Comparison of ENCODE assay signal across 26 mouse cellular contexts in the genomic region with DNA sequence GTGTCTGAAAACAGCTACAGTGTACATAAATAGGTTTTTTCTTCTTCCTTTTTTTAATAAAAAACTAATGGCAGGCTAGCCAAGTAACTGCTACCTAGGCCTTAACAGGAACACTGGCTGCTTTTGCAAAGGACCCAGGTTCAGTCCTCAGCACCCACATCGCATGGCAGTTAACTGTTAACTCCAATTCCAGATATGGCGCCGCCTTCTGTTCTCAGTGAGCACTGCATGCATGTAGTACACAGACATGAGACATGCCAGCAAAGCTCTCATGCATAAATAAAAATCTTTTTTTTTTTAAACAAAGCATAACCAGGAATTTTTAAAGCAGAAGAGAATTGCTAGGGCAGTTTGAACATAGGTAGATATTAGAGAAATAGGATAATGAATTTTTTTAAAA. TPM values are rescaled to one million over a fixed set of nuclear protein-coding genes. Genes with fewer than 3 reads are reported as not detected.
DNase-seq lines count a peak whose midpoint lies in the region; ATAC-seq and TF ChIP-seq lines count a peak whose summit lies in the region.
"Had no signal": no experiment of that assay in that cellular context is flagged by ENCODE, and none has a peak within 500 bp of the region (broad histone marks: within the 10 kb centered on the region; RNA-seq: fewer than 3 reads in every experiment).

No protein-coding gene starts in this region.

- H3K27me3 ChIP-seq in kidney, adult 2 months (replicated peaks; ENCODE audit: control insufficient read depth, insufficient read depth, low read length), result no peaks in the 10 kb centered on the region
- H3K27me3 ChIP-seq in liver, postnatal 0 days (ENCODE audit: insufficient read depth, low read length), result no peaks in the 10 kb centered on the region
- H3K27me3 ChIP-seq in CH12.LX (replicated peaks), result no peaks in the 10 kb centered on the region
- H3K27me3 ChIP-seq: embryonic facial prominence, embryonic 13.5 days; heart, embryonic 13.5 days; neural tube, embryonic 12.5 days had no signal

- DNase-seq in kidney, adult 2 months, result no peak
- DNase-seq in kidney, adult 8-10 months, result no peak
- no peak for DNase-seq in liver, postnatal 0 days
- DNase-seq in liver (no peak), CH12.LX (ENCODE audit: extremely low read depth) (no peak), NIH3T3 (ENCODE audit: low read depth) (peak; percentile 29)
- no peak for DNase-seq in right cerebral cortex, adult 18-20 months
- DNase-seq: adrenal gland, postnatal 36 days; cerebellum, adult 9-11 months; heart, postnatal 4 days; right cerebral cortex, postnatal 14 days; thymus, postnatal 14 days had no signal

- dilution Hi-C loops in CH12.LX (cut with MboI; ENCODE audit: extremely low pct_ligation_motif_present, extremely low pct_unique_long_range_greater_than_20kb, low sequenced_read_pairs), result no loop called here

- no peak for ATAC-seq in liver, postnatal 0 days
- ATAC-seq: hindbrain, embryonic 16.5 days had no signal

- TF ChIP-seq CTCF in kidney, adult 2 months (conservative IDR thresholded peaks at IDR 0.05; ENCODE audit: insufficient read depth, insufficient read length, low read depth, low read length), result 0 out of 2 replicates have a peak, but pooled peaks have one; percentile 6
- peak; percentile 30 for TF ChIP-seq CTCF in liver, postnatal 0 days (IDR thresholded peaks at IDR 0.05; ENCODE audit: low read depth)
- TF ChIP-seq CTCF in CH12.LX (conservative IDR thresholded peaks at IDR 0.05 in 1 of 2, IDR thresholded peaks at IDR 0.05 in 1 of 2; ENCODE audit: low read depth in 2 of 2, low read length in 2 of 2), result peak; percentile 10 to 14; a peak in 1 of 4 replicates

- H3K27ac ChIP-seq in kidney, adult 2 months (ENCODE audit: insufficient read depth, low read depth, low read length), result no peak overlapping the region
- no peak overlapping the region for H3K27ac ChIP-seq in liver, postnatal 0 days (ENCODE audit: low read depth)
- no peak overlapping the region for H3K27ac ChIP-seq in CH12.LX (ENCODE audit: insufficient read depth, low read depth)
- H3K27ac ChIP-seq: embryonic facial prominence, embryonic 13.5 days; heart, embryonic 13.5 days; macrophage; neural tube, embryonic 12.5 days had no signal

- TF ChIP-seq RAD21 in CH12.LX (IDR thresholded peaks at IDR 0.05; ENCODE audit: low read depth, low read length), result no peak

- H3K4me3 ChIP-seq in kidney, adult 2 months (ENCODE audit: insufficient read depth, low read depth, low read length), result no peak overlapping the region
- no peak overlapping the region for H3K4me3 ChIP-seq in liver, postnatal 0 days (ENCODE audit: low read depth, low read length)
- no peak overlapping the region for H3K4me3 ChIP-seq in CH12.LX (replicated peaks in 1 of 3; ENCODE audit: low read depth in 2 of 3, low read length in 2 of 3, poor library complexity in 1 of 3)
- H3K4me3 ChIP-seq: embryonic facial prominence, embryonic 13.5 days; heart, embryonic 13.5 days; neural tube, embryonic 12.5 days had no signal

- WGBS in kidney, adult 2 months, result 78% methylated on average over 3 of the region's 3 CpGs
- WGBS in liver, postnatal 0 days (ENCODE audit: insufficient replicate concordance), result 83% methylated on average over 3 of the region's 3 CpGs

- in situ Hi-C loops in CH12.LX (cut with MboI; ENCODE audit: low pct_ligation_motif_present, low pct_unique_long_range_greater_than_20kb, low sequenced_read_pairs), result no loop called here

- peaks cover 9% of the 10 kb centered on the region; the same call in 1 of the 2 replicates for H3K79me2 ChIP-seq in CH12.LX (replicated peaks; ENCODE audit: control insufficient read depth, extremely low read depth, insufficient read depth, poor library complexity, severe bottlenecking)

- no peak overlapping the region for H3K9ac ChIP-seq in liver, postnatal 0 days (replicated peaks)
- no peak overlapping the region for H3K9ac ChIP-seq in CH12.LX (ENCODE audit: insufficient read depth, low read depth)
- H3K9ac ChIP-seq: embryonic facial prominence, embryonic 13.5 days; heart, embryonic 13.5 days; neural tube, embryonic 12.5 days had no signal

- no peaks in the 10 kb centered on the region; the same call in 1 of the 2 replicates for H3K4me1 ChIP-seq in kidney, adult 2 months (ENCODE audit: control insufficient read depth, insufficient read depth, low read length)
- peaks cover 18% of the 10 kb centered on the region for H3K4me1 ChIP-seq in liver, postnatal 0 days (ENCODE audit: insufficient read depth)
- H3K4me1 ChIP-seq in CH12.LX (ENCODE audit: control insufficient read depth in 1 of 2, insufficient read depth in 2 of 2), result peaks cover 0 to 20% of the 10 kb centered on the region in 2 experiments; a peak in 3 of 4 replicates

- TF ChIP-seq EP300 in liver, postnatal 0 days (IDR thresholded peaks at IDR 0.05; ENCODE audit: low read depth), result no peak
- no peak for TF ChIP-seq EP300 in CH12.LX (IDR thresholded peaks at IDR 0.05; ENCODE audit: low read length)

- TF ChIP-seq POLR2A in kidney, adult 2 months (IDR thresholded peaks at IDR 0.05; ENCODE audit: low read depth, low read length), result no peak
- TF ChIP-seq POLR2A in CH12.LX (IDR thresholded peaks at IDR 0.05; ENCODE audit: low read depth, low read length), result no peak

- no peaks in the 10 kb centered on the region for H3K9me3 ChIP-seq in liver, postnatal 0 days (ENCODE audit: low read length)
- peaks cover 2% of the 10 kb centered on the region for H3K9me3 ChIP-seq in CH12.LX (replicated peaks; ENCODE audit: low read length)
- H3K9me3 ChIP-seq: embryonic facial prominence, embryonic 13.5 days; heart, embryonic 13.5 days; neural tube, embryonic 12.5 days had no signal

- H3K36me3 ChIP-seq in kidney, adult 2 months (ENCODE audit: control insufficient read depth, insufficient read depth, low read length), result peaks cover 2% of the 10 kb centered on the region
- peaks cover 31% of the 10 kb centered on the region for H3K36me3 ChIP-seq in liver, postnatal 0 days (replicated peaks; ENCODE audit: insufficient read depth, low read length)
- H3K36me3 ChIP-seq in CH12.LX (replicated peaks in 1 of 2; ENCODE audit: control insufficient read depth in 1 of 2, insufficient read depth in 1 of 2, low read length in 1 of 2), result peaks cover 31 to 42% of the 10 kb centered on the region in 2 experiments

- no peak overlapping the region for H3K4me2 ChIP-seq in liver, postnatal 0 days (ENCODE audit: low read depth, low read length)
- no peak overlapping the region for H3K4me2 ChIP-seq in CH12.LX (ENCODE audit: insufficient read depth, low read depth, poor library complexity, severe bottlenecking)
- H3K4me2 ChIP-seq: embryonic facial prominence, embryonic 13.5 days; heart, embryonic 13.5 days; midbrain, embryonic 11.5 days; neural tube, embryonic 12.5 days had no signal

TF ChIP-seq in CH12.LX, 34 proteins besides CTCF, POLR2A, EP300 and RAD21:
- TF ChIP-seq CHD2 (IDR thresholded peaks at IDR 0.05; ENCODE audit: low read length), result no peak
- TF ChIP-seq PAX5 (IDR thresholded peaks at IDR 0.05; ENCODE audit: low read length), result no peak
- no peak for TF ChIP-seq ETS1 (conservative IDR thresholded peaks at IDR 0.05; ENCODE audit: low read depth, low read length)
- TF ChIP-seq BHLHE40 (IDR thresholded peaks at IDR 0.05; ENCODE audit: low read depth, low read length), result no peak
- no peak for TF ChIP-seq MXI1 (IDR thresholded peaks at IDR 0.05; ENCODE audit: low read depth, low read length)
- no peak for TF ChIP-seq MAX (IDR thresholded peaks at IDR 0.05; ENCODE audit: low read length)
- no peak for TF ChIP-seq TBP (conservative IDR thresholded peaks at IDR 0.05; ENCODE audit: low read depth, low read length)
- TF ChIP-seq ELF1 (IDR thresholded peaks at IDR 0.05; ENCODE audit: low read depth, low read length), result no peak
- no peak for TF ChIP-seq NELFE (IDR thresholded peaks at IDR 0.05; ENCODE audit: low read depth, low read length)
- TF ChIP-seq JUN (IDR thresholded peaks at IDR 0.05; ENCODE audit: insufficient read depth, low read depth, low read length), result no peak
- TF ChIP-seq ZKSCAN1 (IDR thresholded peaks at IDR 0.05; ENCODE audit: borderline replicate concordance, low read depth, low read length), result no peak
- TF ChIP-seq MYC (IDR thresholded peaks at IDR 0.05; ENCODE audit: low read depth, low read length), result no peak

RNA-seq across cellular contexts. Expression of a gene that starts 4.7 kb away (rescaled TPM):
- 77.0 and 89.8 TPM in 2 replicates for polyA plus RNA-seq in kidney, adult 2 months (2012; rRNA removed)
- 30.5 and 32.2 TPM in 2 replicates for polyA plus RNA-seq in liver, postnatal 0 days (2015; fragmentation: Nextera tagmentation; extraction: Ambion mirVana)
- total RNA-seq in CH12.LX (2012; rRNA removed), result 24.3 and 30.4 TPM in 2 replicates
- total RNA-seq in CH12.LX (2014; rRNA removed), result 23.9 and 24.8 TPM in 2 replicates
- 18.3 TPM in 2 replicates for polyA plus RNA-seq in CH12.LX (2012; ENCODE audit: insufficient read length, low read depth)

RNA-seq across cellular contexts. Expression of a gene that starts 4.9 kb away (rescaled TPM):
- 91.8 and 128 TPM in 2 replicates for polyA plus RNA-seq in kidney, adult 2 months (2012; rRNA removed)
- 124 and 130 TPM in 2 replicates for polyA plus RNA-seq in liver, postnatal 0 days (2015; fragmentation: Nextera tagmentation; extraction: Ambion mirVana)
- 134 and 136 TPM in 2 replicates for total RNA-seq in CH12.LX (2012; rRNA removed)
- total RNA-seq in CH12.LX (2014; rRNA removed), result 156 and 159 TPM in 2 replicates
- 119 and 127 TPM in 2 replicates for polyA plus RNA-seq in CH12.LX (2012; ENCODE audit: insufficient read length, low read depth)

RNA-seq across cellular contexts. Expression of a gene that starts 11.9 kb away (rescaled TPM):
- not detected in 2 replicates for polyA plus RNA-seq in kidney, adult 2 months (2012; rRNA removed)
- polyA plus RNA-seq in liver, postnatal 0 days (2015; fragmentation: Nextera tagmentation; extraction: Ambion mirVana), result not detected in 2 replicates
- not detected in 2 replicates for total RNA-seq in CH12.LX (2012; rRNA removed)
- total RNA-seq in CH12.LX (2014; rRNA removed), result not detected in 2 replicates
- polyA plus RNA-seq in CH12.LX (2012; ENCODE audit: insufficient read length, low read depth), result not detected in 2 replicates
- total RNA-seq: adrenal gland, postnatal 36 days; gastrocnemius, postnatal 4 days; heart, postnatal 4 days; layer of hippocampus, postnatal 10 days; left cerebral cortex, postnatal 14 days; monocyte, adult 5-6 weeks had no signal
- polyA plus RNA-seq: embryonic facial prominence, embryonic 13.5 days; heart, embryonic 13.5 days; hindbrain, embryonic 16.5 days; kidney, embryonic 16.5 days; limb, embryonic 14.5 days; macrophage; midbrain, embryonic 11.5 days; neural tube, embryonic 12.5 days; spleen, adult 2 months; stomach, embryonic 16.5 days had no signal

RNA-seq across cellular contexts. Expression of a gene that starts 50.3 kb away (rescaled TPM):
- polyA plus RNA-seq in kidney, adult 2 months (2012; rRNA removed), result 2.0 and 2.2 TPM in 2 replicates
- polyA plus RNA-seq in liver, postnatal 0 days (2015; fragmentation: Nextera tagmentation; extraction: Ambion mirVana), result 0.47 and 0.54 TPM in 2 replicates
- total RNA-seq in CH12.LX (2012; rRNA removed), result not detected in 2 replicates
- not detected in 2 replicates for total RNA-seq in CH12.LX (2014; rRNA removed)
- polyA plus RNA-seq in CH12.LX (2012; ENCODE audit: insufficient read length, low read depth), result not detected in 2 replicates
